Mouse (Mus musculus): ENCODE results near the gene Josd2. TPM values are rescaled to one million over a fixed set of nuclear protein-coding genes. Genes with fewer than 3 reads are reported as not detected.

Gene Josd2
- polyA plus RNA-seq, 1 experiment from 2014 or later = 26.9 TPM

DNA sequence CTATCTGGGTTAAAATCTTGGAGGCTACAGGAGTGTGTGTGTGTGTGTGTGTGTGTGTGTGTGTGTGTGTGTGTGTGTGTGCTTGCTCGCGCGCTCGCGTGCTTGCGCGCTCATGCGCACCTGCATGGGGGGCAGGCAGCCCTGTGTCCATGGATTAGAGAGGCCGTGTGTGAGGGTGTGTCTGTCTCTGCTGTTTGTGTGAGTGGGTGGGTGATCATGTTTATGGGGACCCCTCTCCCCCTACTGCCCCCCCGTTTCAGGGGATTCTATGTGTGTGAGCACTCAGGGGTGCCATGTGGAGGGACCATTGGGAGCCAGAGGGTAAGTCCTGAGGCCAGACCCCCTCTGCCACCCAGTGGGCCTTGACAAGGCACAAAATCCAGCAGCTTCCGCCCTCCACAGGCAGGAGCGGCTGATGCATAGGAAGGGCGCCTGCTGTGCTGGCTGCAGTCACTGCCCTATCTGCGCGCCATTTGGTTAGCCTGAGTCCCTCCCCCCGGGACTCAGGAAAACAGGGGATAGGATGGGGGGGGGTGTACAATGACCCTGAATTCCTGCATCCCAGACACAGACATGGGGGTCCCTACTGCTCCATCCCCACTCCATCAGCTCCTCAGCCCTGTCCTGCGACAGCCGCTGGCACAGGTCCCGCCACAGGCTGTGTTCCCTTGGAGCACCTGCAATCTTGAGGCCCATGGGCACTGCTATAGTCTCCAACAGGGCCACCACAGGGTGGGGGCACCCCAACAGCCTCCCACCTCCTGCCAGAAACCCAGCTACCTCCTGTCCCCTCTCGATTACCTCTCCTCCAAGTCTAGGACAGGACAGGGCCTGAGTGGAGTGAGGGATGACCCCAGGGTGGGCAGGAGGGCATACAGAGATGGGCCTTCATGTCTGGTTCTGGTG, 24.3 kb upstream of the Josd2 start:
- Histone ChIP-seq H3K4me2 (ENCODE audit: low read depth, low read length) (peak overlapping the region; percentile 97), H3K27ac (ENCODE audit: low read depth, low read length) (peak overlapping the region; percentile 98), H3K4me1 (ENCODE audit: control insufficient read depth, insufficient read depth, low read length) (peaks cover 43% of the 10 kb centered on the region), H3K9me3 (ENCODE audit: control insufficient read depth, low read length) (no peaks in the 10 kb centered on the region), H3K27me3 (ENCODE audit: control insufficient read depth, insufficient read depth, low read length) (no peaks in the 10 kb centered on the region; the same call in 1 of the 2 replicates), H3K4me3 (ENCODE audit: low read depth, low read length) (peak overlapping the region; percentile 80), H3K9ac (replicated peaks; ENCODE audit: low read depth, low read length) (peak overlapping the region; percentile 99), H3K36me3 (ENCODE audit: control insufficient read depth, insufficient read depth, low read length) (peaks cover 28% of the 10 kb centered on the region; the same call in 1 of the 2 replicates)
- 3% methylated on average over 20 of the region's 20 CpGs for WGBS
- peak; percentile 32 for ATAC-seq (ENCODE audit: low read depth)

DNA sequence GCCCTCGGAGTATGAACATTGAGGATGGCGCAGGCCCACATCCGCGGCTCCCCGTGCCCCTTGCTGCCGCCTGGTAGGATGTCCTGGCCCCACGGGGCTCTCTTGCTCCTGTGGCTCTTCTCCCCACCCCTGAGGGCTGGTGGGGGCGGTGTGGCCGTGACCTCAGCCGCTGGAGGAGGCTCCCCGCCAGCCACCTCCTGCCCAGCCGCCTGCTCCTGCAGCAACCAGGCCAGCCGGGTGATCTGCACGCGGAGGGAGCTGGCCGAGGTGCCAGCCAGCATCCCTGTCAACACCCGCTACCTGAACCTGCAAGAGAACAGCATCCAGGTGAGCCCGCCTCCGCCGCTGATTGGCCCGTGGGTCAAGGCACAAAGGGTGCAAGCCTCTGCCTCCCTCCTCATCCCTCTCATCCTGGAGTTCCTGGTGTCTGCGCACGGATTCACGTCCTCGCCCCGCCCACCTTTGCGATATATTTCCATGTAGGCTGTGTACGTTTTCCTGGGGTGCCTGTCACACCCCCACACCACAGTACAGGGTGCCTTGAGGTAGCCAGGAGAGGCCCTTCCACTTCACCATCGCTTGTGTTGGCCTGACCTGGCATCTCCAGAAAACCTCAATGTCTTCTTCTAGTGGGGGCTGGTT, 22.8 kb upstream of the Josd2 start:
- Histone ChIP-seq H3K36me3 (ENCODE audit: control insufficient read depth, insufficient read depth, low read length) (peaks cover 33% of the 10 kb centered on the region), H3K9me3 (ENCODE audit: control insufficient read depth, low read length) (no peaks in the 10 kb centered on the region), H3K4me3 (ENCODE audit: low read depth, low read length) (peak overlapping the region; percentile 80), H3K27me3 (ENCODE audit: control insufficient read depth, insufficient read depth, low read length) (no peaks in the 10 kb centered on the region; the same call in 1 of the 2 replicates), H3K27ac (ENCODE audit: low read depth, low read length) (no peak overlapping the region), H3K4me2 (ENCODE audit: low read depth, low read length) (peak overlapping the region; percentile 97), H3K4me1 (ENCODE audit: control insufficient read depth, insufficient read depth, low read length) (peaks cover 46% of the 10 kb centered on the region), H3K9ac (replicated peaks; ENCODE audit: low read depth, low read length) (peak overlapping the region; percentile 32)
- WGBS = 19% methylated on average over 29 of the region's 29 CpGs
- no peak for ATAC-seq (ENCODE audit: low read depth)

DNA sequence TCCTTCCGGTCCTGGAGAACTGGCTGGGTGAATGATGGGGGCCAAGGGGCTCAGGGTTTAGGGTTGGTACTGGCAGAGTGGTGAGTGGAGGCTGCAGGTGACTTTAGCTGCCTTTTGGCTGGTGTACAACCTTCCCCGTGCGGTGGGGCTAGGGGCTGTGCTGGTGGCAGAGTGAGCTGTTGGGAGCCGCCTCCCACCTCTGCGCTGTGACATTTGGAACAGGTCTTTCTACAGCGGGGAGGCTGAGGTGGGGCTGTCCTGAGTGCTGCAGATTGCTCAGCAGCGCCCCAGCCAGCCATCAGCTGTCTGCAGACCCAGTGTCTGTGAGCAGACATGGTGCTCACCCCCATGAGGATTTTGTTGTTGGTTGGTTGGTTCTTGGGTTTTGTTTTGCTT, 22.3 kb upstream of the Josd2 start:
- no peaks in the 10 kb centered on the region; the same call in 1 of the 2 replicates for H3K27me3 ChIP-seq (ENCODE audit: control insufficient read depth, insufficient read depth, low read length)
- H3K9me3 ChIP-seq (ENCODE audit: control insufficient read depth, low read length) = no peaks in the 10 kb centered on the region
- H3K4me3 ChIP-seq (ENCODE audit: low read depth, low read length) = peak overlapping the region; percentile 80
- peaks cover 46% of the 10 kb centered on the region for H3K4me1 ChIP-seq (ENCODE audit: control insufficient read depth, insufficient read depth, low read length)
- peaks cover 37% of the 10 kb centered on the region for H3K36me3 ChIP-seq (ENCODE audit: control insufficient read depth, insufficient read depth, low read length)
- 22% methylated on average over 7 of the region's 7 CpGs for WGBS
- H3K27ac ChIP-seq (ENCODE audit: low read depth, low read length) = no peak overlapping the region
- ATAC-seq (ENCODE audit: low read depth) = no peak
- H3K9ac ChIP-seq (replicated peaks; ENCODE audit: low read depth, low read length) = peak overlapping the region; percentile 32
- H3K4me2 ChIP-seq (ENCODE audit: low read depth, low read length) = peak overlapping the region; percentile 97

DNA sequence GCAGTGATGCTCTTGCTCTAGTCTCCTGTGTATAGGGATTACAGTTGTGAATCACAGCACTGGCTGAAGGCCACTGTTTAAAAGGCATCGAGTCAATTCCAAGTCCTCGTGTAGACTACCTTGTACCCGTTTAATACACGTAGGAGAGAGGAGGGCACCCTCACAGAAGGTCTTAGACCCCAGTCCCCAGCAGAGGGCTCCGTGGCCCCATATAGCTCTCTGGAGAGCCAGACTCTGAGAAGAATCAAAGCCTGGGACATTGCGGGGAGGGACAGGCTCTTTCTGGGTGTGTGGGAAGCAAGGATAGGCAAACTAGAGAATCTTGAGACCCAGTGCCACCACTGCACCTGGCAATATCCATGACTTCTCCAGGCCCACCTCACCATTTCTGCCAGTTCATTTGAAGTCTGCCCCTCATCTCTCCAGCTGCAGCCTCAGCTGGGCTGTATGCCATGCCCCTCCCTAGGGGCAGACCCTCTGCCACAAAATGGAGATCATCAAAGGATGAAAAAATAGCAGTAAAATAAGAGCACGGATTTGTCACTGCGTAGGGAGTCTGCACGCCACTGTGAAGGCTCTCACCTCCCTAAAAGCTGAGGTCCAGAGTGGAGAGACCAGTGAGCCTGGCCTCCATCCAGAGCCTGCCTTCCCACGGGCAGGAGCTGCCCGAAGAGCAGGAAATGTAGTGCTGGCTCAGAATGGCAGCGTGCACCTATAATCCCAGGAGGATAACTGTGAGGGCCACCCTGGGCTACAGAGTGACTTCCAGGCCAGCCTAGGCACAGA, 21.5 kb upstream of the Josd2 start:
- Histone ChIP-seq H3K9me3 (ENCODE audit: control insufficient read depth, low read length) (no peaks in the 10 kb centered on the region), H3K4me2 (ENCODE audit: low read depth, low read length) (peak overlapping the region; percentile 97), H3K36me3 (ENCODE audit: control insufficient read depth, insufficient read depth, low read length) (peaks cover 37% of the 10 kb centered on the region), H3K4me3 (ENCODE audit: low read depth, low read length) (peak overlapping the region; percentile 10; the same call in 1 of the 2 replicates), H3K27me3 (ENCODE audit: control insufficient read depth, insufficient read depth, low read length) (no peaks in the 10 kb centered on the region; the same call in 1 of the 2 replicates), H3K9ac (replicated peaks; ENCODE audit: low read depth, low read length) (0 out of 2 replicates have a peak overlapping the region, but pooled peaks have one; percentile 2), H3K27ac (ENCODE audit: low read depth, low read length) (peak overlapping the region; percentile 28; the same call in 1 of the 2 replicates), H3K4me1 (ENCODE audit: control insufficient read depth, insufficient read depth, low read length) (peaks cover 44% of the 10 kb centered on the region)
- WGBS = 33% methylated on average over 12 of the region's 12 CpGs
- ATAC-seq (ENCODE audit: low read depth) = no peak

DNA sequence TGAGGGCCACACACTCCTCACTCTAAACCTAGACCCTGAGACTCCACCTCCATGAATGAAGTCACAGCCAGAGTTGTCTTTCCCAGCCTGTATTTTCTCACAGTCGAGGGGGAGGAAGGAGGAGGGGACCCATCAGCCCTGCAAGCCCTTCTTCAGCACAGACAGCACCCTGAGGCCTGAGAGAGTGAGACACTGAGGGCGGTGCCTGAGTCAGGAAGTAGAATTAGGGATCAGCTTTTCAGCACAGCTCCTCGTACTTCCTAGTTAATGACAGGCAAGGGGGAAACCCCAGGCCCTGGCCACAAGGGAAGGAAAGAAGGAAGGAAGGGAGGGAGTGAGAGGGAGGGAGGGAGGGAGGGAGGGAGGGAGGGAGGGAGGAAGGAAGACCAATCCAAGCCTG, 14.5 kb upstream of the Josd2 start:
- peaks cover 24% of the 10 kb centered on the region for H3K36me3 ChIP-seq (ENCODE audit: control insufficient read depth, insufficient read depth, low read length)
- H3K9me3 ChIP-seq (ENCODE audit: control insufficient read depth, low read length) = no peaks in the 10 kb centered on the region
- no peak overlapping the region; the same call in 1 of the 2 replicates for H3K27ac ChIP-seq (ENCODE audit: low read depth, low read length)
- H3K4me1 ChIP-seq (ENCODE audit: control insufficient read depth, insufficient read depth, low read length) = peaks cover 16% of the 10 kb centered on the region; the same call in 1 of the 2 replicates
- H3K9ac ChIP-seq (replicated peaks; ENCODE audit: low read depth, low read length) = no peak overlapping the region
- no peaks in the 10 kb centered on the region for H3K27me3 ChIP-seq (ENCODE audit: control insufficient read depth, insufficient read depth, low read length)
- H3K4me2 ChIP-seq (ENCODE audit: low read depth, low read length) = no peak overlapping the region
- 17% methylated on average over 3 of the region's 3 CpGs for WGBS
- ATAC-seq (ENCODE audit: low read depth) = peak; percentile 11; the same call in 1 of the 2 replicates
- H3K4me3 ChIP-seq (ENCODE audit: low read depth, low read length) = no peak overlapping the region

DNA sequence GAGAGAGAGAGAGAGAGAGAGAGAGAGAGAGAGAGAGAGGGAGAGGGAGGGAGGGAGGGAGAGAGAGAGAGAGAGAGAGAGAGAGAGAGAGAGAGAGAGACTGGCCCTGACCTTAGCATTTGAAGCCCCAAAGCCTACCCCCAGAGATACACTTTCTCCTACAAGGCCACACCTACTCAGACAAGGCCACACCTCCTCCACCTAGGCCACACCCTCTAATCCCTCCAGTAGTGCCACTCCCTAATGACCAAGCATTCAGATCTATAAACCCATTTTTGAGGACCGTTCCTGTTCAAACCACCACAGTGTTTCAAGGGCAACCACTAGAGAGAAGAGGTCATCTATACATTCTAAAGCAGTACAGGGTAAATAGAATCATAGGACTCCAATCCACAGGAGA, 11.5 kb upstream of the Josd2 start:
- no peak overlapping the region for H3K4me3 ChIP-seq (ENCODE audit: low read depth, low read length)
- H3K27me3 ChIP-seq (ENCODE audit: control insufficient read depth, insufficient read depth, low read length) = no peaks in the 10 kb centered on the region
- ATAC-seq (ENCODE audit: low read depth) = no peak
- H3K9me3 ChIP-seq (ENCODE audit: control insufficient read depth, low read length) = no peaks in the 10 kb centered on the region
- 76% methylated on average over 1 of the region's 1 CpGs for WGBS
- no peak overlapping the region for H3K27ac ChIP-seq (ENCODE audit: low read depth, low read length)
- no peak overlapping the region for H3K9ac ChIP-seq (replicated peaks; ENCODE audit: low read depth, low read length)
- H3K4me2 ChIP-seq (ENCODE audit: low read depth, low read length) = no peak overlapping the region
- H3K4me1 ChIP-seq (ENCODE audit: control insufficient read depth, insufficient read depth, low read length) = peaks cover 12% of the 10 kb centered on the region; the same call in 1 of the 2 replicates
- peaks cover 27% of the 10 kb centered on the region for H3K36me3 ChIP-seq (ENCODE audit: control insufficient read depth, insufficient read depth, low read length)

DNA sequence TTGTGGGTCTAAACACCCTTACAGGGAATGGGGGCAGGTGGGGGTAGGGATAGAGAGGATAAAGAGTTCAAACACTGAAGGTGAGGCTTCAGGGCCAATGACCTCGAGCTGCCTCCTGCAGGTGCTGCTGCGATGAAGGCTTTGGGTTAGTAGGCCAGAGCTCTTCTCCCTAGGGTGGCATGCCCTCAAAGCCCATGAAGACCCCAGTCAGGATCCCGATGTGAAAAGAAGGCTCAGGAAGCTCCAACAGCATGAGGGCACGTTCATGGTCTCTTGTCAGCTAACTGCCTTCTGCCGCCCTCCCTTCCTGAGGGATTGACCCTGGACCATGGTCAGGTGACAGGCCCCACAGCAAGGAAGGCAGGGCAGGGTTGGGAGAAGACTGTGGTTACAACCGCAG, 7.7 kb upstream of the Josd2 start:
- Histone ChIP-seq H3K36me3 (ENCODE audit: control insufficient read depth, insufficient read depth, low read length) (peaks cover 50% of the 10 kb centered on the region), H3K4me1 (ENCODE audit: control insufficient read depth, insufficient read depth, low read length) (peaks cover 17% of the 10 kb centered on the region)
- WGBS = 71% methylated on average over 6 of the region's 6 CpGs

DNA sequence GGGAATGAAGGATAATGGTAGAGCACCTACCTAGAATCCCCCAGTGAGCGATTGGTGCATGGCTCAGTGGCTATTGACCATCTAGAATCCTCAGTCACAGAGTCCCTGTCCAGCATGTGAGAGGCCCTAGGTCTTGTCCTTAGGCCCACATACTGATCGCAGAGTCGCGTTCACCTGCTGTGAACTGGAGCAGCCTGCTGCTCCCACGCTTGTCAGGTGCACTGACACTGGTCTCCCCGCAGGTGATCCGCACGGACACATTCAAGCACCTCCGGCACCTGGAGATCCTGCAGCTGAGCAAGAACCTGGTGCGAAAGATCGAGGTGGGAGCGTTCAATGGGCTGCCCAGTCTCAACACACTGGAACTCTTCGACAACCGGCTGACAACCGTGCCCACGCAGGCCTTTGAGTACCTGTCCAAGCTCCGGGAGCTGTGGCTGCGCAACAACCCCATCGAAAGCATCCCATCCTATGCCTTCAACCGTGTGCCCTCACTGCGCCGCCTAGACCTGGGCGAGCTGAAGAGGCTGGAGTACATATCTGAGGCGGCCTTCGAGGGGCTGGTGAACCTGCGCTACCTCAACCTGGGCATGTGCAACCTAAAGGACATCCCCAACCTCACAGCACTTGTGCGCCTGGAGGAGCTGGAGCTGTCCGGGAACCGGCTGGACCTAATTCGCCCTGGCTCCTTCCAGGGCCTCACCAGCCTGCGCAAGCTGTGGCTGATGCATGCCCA, 6.8 kb upstream of the Josd2 start:
- ATAC-seq (ENCODE audit: low read depth) = no peak
- H3K4me3 ChIP-seq (ENCODE audit: low read depth, low read length) = no peak overlapping the region
- H3K4me2 ChIP-seq (ENCODE audit: low read depth, low read length) = no peak overlapping the region
- no peak overlapping the region for H3K27ac ChIP-seq (ENCODE audit: low read depth, low read length)
- H3K9me3 ChIP-seq (ENCODE audit: control insufficient read depth, low read length) = no peaks in the 10 kb centered on the region
- peaks cover 50% of the 10 kb centered on the region for H3K36me3 ChIP-seq (ENCODE audit: control insufficient read depth, insufficient read depth, low read length)
- peaks cover 17% of the 10 kb centered on the region for H3K4me1 ChIP-seq (ENCODE audit: control insufficient read depth, insufficient read depth, low read length)
- H3K9ac ChIP-seq (replicated peaks; ENCODE audit: low read depth, low read length) = no peak overlapping the region
- 70% methylated on average over 31 of the region's 31 CpGs for WGBS
- no peaks in the 10 kb centered on the region for H3K27me3 ChIP-seq (ENCODE audit: control insufficient read depth, insufficient read depth, low read length)

More for the DNA sequence above, 7.7 kb upstream of the Josd2 start:
- Histone ChIP-seq H3K4me3 (ENCODE audit: low read depth, low read length) (no peak overlapping the region), H3K9ac (replicated peaks; ENCODE audit: low read depth, low read length) (no peak overlapping the region), H3K4me2 (ENCODE audit: low read depth, low read length) (no peak overlapping the region), H3K9me3 (ENCODE audit: control insufficient read depth, low read length) (no peaks in the 10 kb centered on the region), H3K27ac (ENCODE audit: low read depth, low read length) (no peak overlapping the region), H3K27me3 (ENCODE audit: control insufficient read depth, insufficient read depth, low read length) (no peaks in the 10 kb centered on the region)
- no peak for ATAC-seq (ENCODE audit: low read depth)

All from neural tube, embryonic 14.5 days (tissue).